Mouse (Mus musculus) forebrain, postnatal 0 days (tissue): Measurements from ENCODE around the gene Olfr477. TPM values are rescaled to one million over a fixed set of nuclear protein-coding genes. Genes with fewer than 3 reads are reported as not detected.
"Not testable (repeated sequence)": the region's sequence is repeated elsewhere in the genome, so short reads cannot be mapped to it uniquely, and the experiment has no call there.

Experiments
- ATAC-seq: fragments of 200-750 bp; cut with Nextera tagmentation; 2 replicates; pipeline ENCODE4 v1.8.0; 2017; ENCODE audit warnings: mild to moderate bottlenecking, moderate library complexity
- DNase-seq: peaks from one replicate; pipeline ENCODE4 v3.0.0-alpha.2; 2015
- H3K27ac ChIP-seq: fragments of 300-500 bp; sonication (generic); 2 replicates; pipeline ENCODE4 v1.5.1; 2014; ENCODE audit warnings: low read depth, mild to moderate bottlenecking, antibody characterized with exemption, low read length, moderate library complexity, mixed read lengths
- H3K27me3 ChIP-seq: fragments of 300-500 bp; sonication (generic); 2 replicates; pipeline ENCODE4 v1.6.1; 2014; ENCODE audit warnings: mild to moderate bottlenecking, low read length, mixed read lengths; ENCODE audit not compliant: insufficient read depth
- H3K36me3 ChIP-seq: fragments of 300-500 bp; sonication (generic); 2 replicates; pipeline ENCODE4 v1.6.1; 2014; ENCODE audit warnings: mild to moderate bottlenecking, moderate library complexity; ENCODE audit not compliant: insufficient read depth
- H3K4me1 ChIP-seq: fragments of 300-500 bp; sonication (generic); 2 replicates; pipeline ENCODE4 v1.6.1; 2014; ENCODE audit warnings: antibody characterized with exemption; ENCODE audit not compliant: insufficient read depth
- H3K4me2 ChIP-seq: fragments of 300-500 bp; sonication (generic); 2 replicates; pipeline ENCODE4 v1.6.1; 2014; ENCODE audit warnings: low read depth, mild to moderate bottlenecking, moderate library complexity
- H3K4me3 ChIP-seq: fragments of 300-500 bp; sonication (generic); 2 replicates; pipeline ENCODE4 v1.5.1; 2014; ENCODE audit warnings: low read depth, low read length, mixed read lengths
- H3K9ac ChIP-seq: fragments of 300-500 bp; sonication (generic); 2 replicates; pipeline ENCODE4 v1.6.1; 2014; ENCODE audit warnings: mild to moderate bottlenecking
- H3K9me3 ChIP-seq: fragments of 300-500 bp; sonication (generic); 2 replicates; pipeline ENCODE4 v1.6.1; 2016; ENCODE audit warnings: low read length
- CTCF ChIP-seq: sonication (generic); IDR thresholded peaks from 2 replicates; pipeline ENCODE4 v1.5.1; 2016; ENCODE audit warnings: antibody characterized with exemption, control low read depth, low read depth
- WGBS: fragments of 180-500 bp; shearing (Covaris S2); extraction: QIAGEN DNeasy Blood & Tissue Kit; methylation state at CpG from one replicate; pipeline ENCODE4 v1.1.7; 2014; 5-methylcytosine and 5-hydroxymethylcytosine counted together
- polyA plus RNA-seq: library from polyadenylated mRNA; unstranded; fragments of >200 nt; fragmentation: Nextera tagmentation; extraction: Ambion mirVana; gene quantifications from 2 replicates; pipeline ENCODE4 v1.2.1, GENCODE M21; 2015
- total RNA-seq: library from RNA; depleted of rRNA; stranded (reverse); fragments of >200 nt; gene quantifications from 2 replicates; pipeline ENCODE4 v1.2.3, GENCODE M21; 2014; rRNA removed

Olfr477 gene
- not detected in 2 replicates for total RNA-seq
- polyA plus RNA-seq: not detected in 2 replicates

GRCm38 (mm10) chr7:107986393-107986792 is at the start of gene Olfr477:
Gene Olfr477, plus strand, starts transcription at chr7:107986693.
- Histone ChIP-seq H3K27me3 (no peaks in the 10 kb centered on the region), H3K36me3 (no peaks in the 10 kb centered on the region), H3K27ac (no peak within 1 kb of the TSS), H3K4me2 (no peak within 1 kb of the TSS), H3K9ac (no peak within 1 kb of the TSS), H3K4me3 (no peak within 1 kb of the TSS), H3K4me1 (no peaks in the 10 kb centered on the region), H3K9me3 (no peaks in the 10 kb centered on the region)
- 70% methylated on average over 2 of the region's 2 CpGs for WGBS
- ATAC-seq (no peak), DNase-seq (no peak)
- no peak for TF ChIP-seq CTCF

- not testable (repeated sequence) for H3K9me3 ChIP-seq, H3K27ac ChIP-seq, H3K9ac ChIP-seq, H3K36me3 ChIP-seq, H3K4me3 ChIP-seq, H3K4me2 ChIP-seq, ATAC-seq, DNase-seq, H3K27me3 ChIP-seq, H3K4me1 ChIP-seq
- 98% methylated on average over 12 of the region's 12 CpGs for WGBS
These were observed 34.0 kb upstream of the Olfr477 start for GRCm38 (mm10) chr7:107952539-107952938.

GRCm38 (mm10) chr7:107954343-107954742 is 32.1 kb upstream of the Olfr477 start, which contains the start of gene Olfr474:
Gene Olfr474, plus strand, starts transcription at chr7:107954643.
- ATAC-seq (no peak), DNase-seq (no peak)
- Histone ChIP-seq H3K4me1 (no peaks in the 10 kb centered on the region), H3K9me3 (no peaks in the 10 kb centered on the region), H3K9ac (no peak within 1 kb of the TSS), H3K4me3 (no peak within 1 kb of the TSS), H3K4me2 (no peak within 1 kb of the TSS), H3K27me3 (no peaks in the 10 kb centered on the region), H3K27ac (no peak within 1 kb of the TSS), H3K36me3 (no peaks in the 10 kb centered on the region)
- TF ChIP-seq CTCF: no peak
- WGBS: 75% methylated on average over 1 of the region's 1 CpGs

GRCm38 (mm10) chr7:107964503-107964902 is 22.0 kb upstream of the Olfr477 start, which contains the start of gene Olfr476:
Gene Olfr476, plus strand, starts transcription at chr7:107964803.
- no peak within 1 kb of the TSS for H3K9ac ChIP-seq
- H3K4me2 ChIP-seq: no peak within 1 kb of the TSS
- H3K36me3 ChIP-seq: no peaks in the 10 kb centered on the region
- 60% methylated on average over 1 of the region's 1 CpGs for WGBS
- no peak within 1 kb of the TSS for H3K4me3 ChIP-seq
- H3K4me1 ChIP-seq: no peaks in the 10 kb centered on the region
- TF ChIP-seq CTCF: no peak
- no peaks in the 10 kb centered on the region for H3K9me3 ChIP-seq
- ATAC-seq (no peak), DNase-seq (no peak)
- no peak within 1 kb of the TSS for H3K27ac ChIP-seq
- no peaks in the 10 kb centered on the region for H3K27me3 ChIP-seq

- not testable (repeated sequence) for H3K9me3 ChIP-seq, H3K27me3 ChIP-seq, H3K4me3 ChIP-seq, DNase-seq, H3K9ac ChIP-seq, H3K27ac ChIP-seq, ATAC-seq, H3K4me1 ChIP-seq, H3K4me2 ChIP-seq, H3K36me3 ChIP-seq
These were observed 27.8 kb downstream of the Olfr477 start for GRCm38 (mm10) chr7:108014256-108014655.

GRCm38 (mm10) chr7:108033889-108034288 is 47.4 kb downstream of the Olfr477 start, which contains the start of gene Olfr478:
Gene Olfr478, minus strand, starts transcription at chr7:108033989.
- Histone ChIP-seq H3K9ac (no peak within 1 kb of the TSS), H3K9me3 (no peaks in the 10 kb centered on the region), H3K4me1 (no peaks in the 10 kb centered on the region), H3K36me3 (no peaks in the 10 kb centered on the region), H3K27me3 (no peaks in the 10 kb centered on the region), H3K27ac (no peak within 1 kb of the TSS), H3K4me2 (no peak within 1 kb of the TSS), H3K4me3 (no peak within 1 kb of the TSS)
- TF ChIP-seq CTCF: no peak
- DNase-seq: no peak
- 78% methylated on average over 3 of the region's 3 CpGs for WGBS
- ATAC-seq: no peak

Other genes starting within 250 kb of the Olfr477 start
- gene Cyb5r2, start 228.7 kb upstream of the Olfr477 start, total RNA-seq: 0.15 TPM in 1 of 2 replicates, not detected in the other
- gene Cyb5r2, start 228.7 kb upstream of the Olfr477 start, polyA plus RNA-seq: 0.18 TPM in 1 of 2 replicates, not detected in the other
- not detected in 2 replicates for gene Ovch2, start 185.5 kb upstream of the Olfr477 start, total RNA-seq
- not detected in 2 replicates for gene Ovch2, start 185.5 kb upstream of the Olfr477 start, polyA plus RNA-seq
- gene Olfr467, start 174.4 kb upstream of the Olfr477 start, total RNA-seq: not detected in 2 replicates
- gene Olfr467, start 174.4 kb upstream of the Olfr477 start, polyA plus RNA-seq: not detected in 2 replicates
- gene Olfr469, start 161.2 kb upstream of the Olfr477 start, total RNA-seq: not detected in 2 replicates
- gene Olfr469, start 161.2 kb upstream of the Olfr477 start, polyA plus RNA-seq: not detected in 2 replicates
- gene Olfr470, start 139.2 kb upstream of the Olfr477 start, total RNA-seq: not detected in 2 replicates
- gene Olfr470, start 139.2 kb upstream of the Olfr477 start, polyA plus RNA-seq: not detected in 2 replicates
- not detected in 2 replicates for gene Olfr472, start 88.8 kb upstream of the Olfr477 start, total RNA-seq
- not detected in 2 replicates for gene Olfr472, start 88.8 kb upstream of the Olfr477 start, polyA plus RNA-seq
- not detected in 2 replicates for gene Olfr473, start 56.2 kb upstream of the Olfr477 start, total RNA-seq
- gene Olfr473, start 56.2 kb upstream of the Olfr477 start, polyA plus RNA-seq: not detected in 2 replicates
- not detected in 2 replicates for gene Olfr474, start 32.0 kb upstream of the Olfr477 start, total RNA-seq
- gene Olfr474, start 32.0 kb upstream of the Olfr477 start, polyA plus RNA-seq: not detected in 2 replicates
- not detected in 2 replicates for gene Olfr476, start 21.9 kb upstream of the Olfr477 start, total RNA-seq
- not detected in 2 replicates for gene Olfr476, start 21.9 kb upstream of the Olfr477 start, polyA plus RNA-seq
- not detected in 2 replicates for gene Olfr478, start 47.3 kb downstream of the Olfr477 start, total RNA-seq
- not detected in 2 replicates for gene Olfr478, start 47.3 kb downstream of the Olfr477 start, polyA plus RNA-seq
- not detected in 2 replicates for gene Olfr479, start 64.0 kb downstream of the Olfr477 start, total RNA-seq
- gene Olfr479, start 64.0 kb downstream of the Olfr477 start, polyA plus RNA-seq: not detected in 2 replicates
- not detected in 2 replicates for gene Olfr480, start 80.7 kb downstream of the Olfr477 start, total RNA-seq
- not detected in 2 replicates for gene Olfr480, start 80.7 kb downstream of the Olfr477 start, polyA plus RNA-seq
- gene Olfr481, start 93.2 kb downstream of the Olfr477 start, total RNA-seq: not detected in 2 replicates
- not detected in 2 replicates for gene Olfr481, start 93.2 kb downstream of the Olfr477 start, polyA plus RNA-seq
- not detected in 2 replicates for gene Olfr482, start 110.9 kb downstream of the Olfr477 start, total RNA-seq
- gene Olfr482, start 110.9 kb downstream of the Olfr477 start, polyA plus RNA-seq: 0.08 TPM in 1 of 2 replicates, not detected in the other
- gene Olfr483, start 114.2 kb downstream of the Olfr477 start, total RNA-seq: not detected in 2 replicates
- not detected in 2 replicates for gene Olfr483, start 114.2 kb downstream of the Olfr477 start, polyA plus RNA-seq
- gene Olfr484, start 140.8 kb downstream of the Olfr477 start, total RNA-seq: not detected in 2 replicates
- not detected in 2 replicates for gene Olfr484, start 140.8 kb downstream of the Olfr477 start, polyA plus RNA-seq
- gene Olfr485, start 173.2 kb downstream of the Olfr477 start, total RNA-seq: not detected in 2 replicates
- not detected in 2 replicates for gene Olfr485, start 173.2 kb downstream of the Olfr477 start, polyA plus RNA-seq
- not detected in 2 replicates for gene Olfr486, start 186.0 kb downstream of the Olfr477 start, total RNA-seq
- not detected in 2 replicates for gene Olfr486, start 186.0 kb downstream of the Olfr477 start, polyA plus RNA-seq
- not detected in 2 replicates for gene Olfr487, start 227.9 kb downstream of the Olfr477 start, total RNA-seq
- gene Olfr487, start 227.9 kb downstream of the Olfr477 start, polyA plus RNA-seq: not detected in 2 replicates